Mouse (Mus musculus): ENCODE measurements around the gene Rap1b. TPM values are rescaled to one million over a fixed set of nuclear protein-coding genes. Genes with fewer than 3 reads are reported as not detected.

Gene Rap1b
- polyA plus RNA-seq, 1 experiment from 2014 or later, result 138 TPM

- H3K4me1 ChIP-seq, result peaks cover 5% of the 10 kb centered on the region; the same call in 1 of the 2 replicates
- H3K36me3 ChIP-seq, result peaks cover 15% of the 10 kb centered on the region
- H3K4me3 ChIP-seq, result no peak overlapping the region
- no peak overlapping the region for H3K4me2 ChIP-seq (replicated peaks)
- H3K9ac ChIP-seq (replicated peaks), result no peak overlapping the region
- H3K27me3 ChIP-seq, result no peaks in the 10 kb centered on the region
- 82% methylated on average over 11 of the region's 11 CpGs for WGBS
- no peaks in the 10 kb centered on the region for H3K9me3 ChIP-seq
- ATAC-seq (ENCODE audit: low FRiP score, low read depth), result no peak
- H3K27ac ChIP-seq (replicated peaks), result no peak overlapping the region
Measured at GRCm38 (mm10) chr10:117810506-117810905, 35.3 kb downstream of the Rap1b start.

- no peak overlapping the region for H3K4me3 ChIP-seq
- no peak overlapping the region for H3K4me2 ChIP-seq (replicated peaks)
- peaks cover 2% of the 10 kb centered on the region; the same call in 1 of the 2 replicates for H3K36me3 ChIP-seq
- H3K27me3 ChIP-seq, result no peaks in the 10 kb centered on the region
- no peak overlapping the region for H3K27ac ChIP-seq (replicated peaks)
- no peak for ATAC-seq (ENCODE audit: low FRiP score, low read depth)
- no peak overlapping the region for H3K9ac ChIP-seq (replicated peaks)
- peaks cover 5% of the 10 kb centered on the region; the same call in 1 of the 2 replicates for H3K4me1 ChIP-seq
- H3K9me3 ChIP-seq, result no peaks in the 10 kb centered on the region
- 90% methylated on average over 6 of the region's 6 CpGs for WGBS
Measured at GRCm38 (mm10) chr10:117808068-117808467, 37.8 kb downstream of the Rap1b start.

- Histone ChIP-seq H3K4me3 (no peak overlapping the region), H3K9me3 (no peaks in the 10 kb centered on the region), H3K4me2 (replicated peaks) (no peak overlapping the region), H3K27ac (replicated peaks) (no peak overlapping the region), H3K27me3 (no peaks in the 10 kb centered on the region), H3K9ac (replicated peaks) (no peak overlapping the region), H3K36me3 (no peaks in the 10 kb centered on the region), H3K4me1 (peaks cover 5% of the 10 kb centered on the region; the same call in 1 of the 2 replicates)
- ATAC-seq (ENCODE audit: low FRiP score, low read depth), result no peak
- WGBS, result 54% methylated on average over 9 of the region's 9 CpGs
Measured at GRCm38 (mm10) chr10:117805919-117806318, 39.9 kb downstream of the Rap1b start.

GRCm38 (mm10) chr10:117803870-117804850, 41.7 kb downstream of the Rap1b start:
- H3K27ac ChIP-seq (replicated peaks), result no peak overlapping the region
- no peaks in the 10 kb centered on the region for H3K27me3 ChIP-seq
- no peak overlapping the region for H3K9ac ChIP-seq (replicated peaks)
- ATAC-seq (ENCODE audit: low FRiP score, low read depth), result no peak
- H3K9me3 ChIP-seq, result no peaks in the 10 kb centered on the region
- H3K4me3 ChIP-seq, result no peak overlapping the region
- no peaks in the 10 kb centered on the region for H3K36me3 ChIP-seq
- peaks cover 1% of the 10 kb centered on the region; the same call in 1 of the 2 replicates for H3K4me1 ChIP-seq
- H3K4me2 ChIP-seq (replicated peaks), result no peak overlapping the region
- 92% methylated on average over 31 of the region's 31 CpGs for WGBS

GRCm38 (mm10) chr10:117801886-117802285, 43.9 kb downstream of the Rap1b start:
- no peaks in the 10 kb centered on the region for H3K36me3 ChIP-seq
- ATAC-seq (ENCODE audit: low FRiP score, low read depth), result no peak
- no peak overlapping the region for H3K4me2 ChIP-seq (replicated peaks)
- H3K9ac ChIP-seq (replicated peaks), result no peak overlapping the region
- no peaks in the 10 kb centered on the region for H3K27me3 ChIP-seq
- H3K9me3 ChIP-seq, result no peaks in the 10 kb centered on the region
- WGBS, result 91% methylated on average over 9 of the region's 9 CpGs
- no peak overlapping the region for H3K4me3 ChIP-seq
- no peaks in the 10 kb centered on the region for H3K4me1 ChIP-seq
- no peak overlapping the region for H3K27ac ChIP-seq (replicated peaks)

GRCm38 (mm10) chr10:117799806-117800205, 46.0 kb downstream of the Rap1b start:
- Histone ChIP-seq H3K4me2 (replicated peaks) (no peak overlapping the region), H3K4me1 (no peaks in the 10 kb centered on the region), H3K27ac (replicated peaks) (no peak overlapping the region), H3K9ac (replicated peaks) (no peak overlapping the region), H3K4me3 (no peak overlapping the region), H3K27me3 (no peaks in the 10 kb centered on the region), H3K9me3 (0 out of 2 replicates have a peak, but pooled peaks cover 4% of the 10 kb centered on the region), H3K36me3 (no peaks in the 10 kb centered on the region)
- ATAC-seq (ENCODE audit: low FRiP score, low read depth), result no peak
- WGBS, result 94% methylated on average over 11 of the region's 11 CpGs

- Histone ChIP-seq H3K27ac (replicated peaks) (no peak overlapping the region), H3K4me2 (replicated peaks) (no peak overlapping the region), H3K9ac (replicated peaks) (no peak overlapping the region), H3K4me1 (no peaks in the 10 kb centered on the region), H3K36me3 (no peaks in the 10 kb centered on the region), H3K4me3 (no peak overlapping the region), H3K9me3 (0 out of 2 replicates have a peak, but pooled peaks cover 4% of the 10 kb centered on the region), H3K27me3 (no peaks in the 10 kb centered on the region)
- WGBS, result 89% methylated on average over 6 of the region's 6 CpGs
- ATAC-seq (ENCODE audit: low FRiP score, low read depth), result no peak
Measured at GRCm38 (mm10) chr10:117798436-117799035, 47.3 kb downstream of the Rap1b start.

GRCm38 (mm10) chr10:117797684-117798083, 48.2 kb downstream of the Rap1b start:
- Histone ChIP-seq H3K36me3 (no peaks in the 10 kb centered on the region), H3K4me1 (peaks cover 6% of the 10 kb centered on the region), H3K9me3 (0 out of 2 replicates have a peak, but pooled peaks cover 4% of the 10 kb centered on the region), H3K27ac (replicated peaks) (no peak overlapping the region), H3K27me3 (no peaks in the 10 kb centered on the region), H3K9ac (replicated peaks) (no peak overlapping the region), H3K4me3 (no peak overlapping the region), H3K4me2 (replicated peaks) (no peak overlapping the region)
- ATAC-seq (ENCODE audit: low FRiP score, low read depth), result no peak
- WGBS, result 72% methylated on average over 7 of the region's 7 CpGs

GRCm38 (mm10) chr10:117797106-117797505, 48.7 kb downstream of the Rap1b start:
- Histone ChIP-seq H3K9ac (replicated peaks) (no peak overlapping the region), H3K4me1 (peaks cover 6% of the 10 kb centered on the region), H3K4me3 (no peak overlapping the region), H3K36me3 (no peaks in the 10 kb centered on the region), H3K9me3 (0 out of 2 replicates have a peak, but pooled peaks cover 4% of the 10 kb centered on the region), H3K27ac (replicated peaks) (no peak overlapping the region), H3K27me3 (no peaks in the 10 kb centered on the region), H3K4me2 (replicated peaks) (no peak overlapping the region)
- no peak for ATAC-seq (ENCODE audit: low FRiP score, low read depth)
- 87% methylated on average over 12 of the region's 12 CpGs for WGBS

GRCm38 (mm10) chr10:117796181-117796580, 49.7 kb downstream of the Rap1b start:
- 94% methylated on average over 7 of the region's 7 CpGs for WGBS
- ATAC-seq (ENCODE audit: low FRiP score, low read depth), result no peak
- no peaks in the 10 kb centered on the region for H3K27me3 ChIP-seq

GRCm38 (mm10) chr10:117795206-117795605, 50.6 kb downstream of the Rap1b start:
- peaks cover 20% of the 10 kb centered on the region for H3K4me1 ChIP-seq
- no peak overlapping the region for H3K27ac ChIP-seq (replicated peaks)
- no peaks in the 10 kb centered on the region for H3K27me3 ChIP-seq
- H3K36me3 ChIP-seq, result no peaks in the 10 kb centered on the region
- H3K9me3 ChIP-seq, result 0 out of 2 replicates have a peak, but pooled peaks cover 4% of the 10 kb centered on the region
- ATAC-seq (ENCODE audit: low FRiP score, low read depth), result no peak
- H3K4me2 ChIP-seq (replicated peaks), result no peak overlapping the region
- H3K4me3 ChIP-seq, result no peak overlapping the region
- 76% methylated on average over 4 of the region's 4 CpGs for WGBS
- H3K9ac ChIP-seq (replicated peaks), result no peak overlapping the region

More at GRCm38 (mm10) chr10:117796181-117796580, 49.7 kb downstream of the Rap1b start:
- Histone ChIP-seq H3K4me3 (no peak overlapping the region), H3K9ac (replicated peaks) (no peak overlapping the region), H3K4me2 (replicated peaks) (no peak overlapping the region), H3K4me1 (peaks cover 14% of the 10 kb centered on the region), H3K36me3 (no peaks in the 10 kb centered on the region), H3K27ac (replicated peaks) (no peak overlapping the region), H3K9me3 (0 out of 2 replicates have a peak, but pooled peaks cover 4% of the 10 kb centered on the region)
